Mouse (Mus musculus): ENCODE results near the gene Isg20. TPM values are rescaled to one million over a fixed set of nuclear protein-coding genes. Genes with fewer than 3 reads are reported as not detected.

The Isg20 gene
- total and polyA plus RNA-seq, 3 experiments = 63.1 to 240 (median 105) TPM

DNA sequence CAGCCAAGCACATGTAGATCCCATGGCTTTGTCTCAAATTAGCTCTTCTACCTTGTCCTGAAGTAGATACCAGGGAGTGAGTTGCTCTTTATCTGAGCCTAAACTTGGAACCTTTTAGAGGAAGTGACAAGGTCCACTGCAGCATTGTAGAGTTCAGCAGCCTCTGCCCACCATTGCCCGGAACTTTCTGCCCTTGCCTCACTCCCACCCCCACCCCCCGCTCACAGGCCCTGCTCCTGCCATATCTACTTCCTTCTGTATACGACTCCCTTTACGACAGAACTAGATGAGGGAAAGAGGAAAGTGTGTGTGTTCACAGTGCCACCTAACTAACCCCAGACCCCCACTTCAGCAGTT, 48.8 kb upstream of the Isg20 start:
- no peak overlapping the region for H3K4me3 ChIP-seq (ENCODE audit: control insufficient read depth in 1 of 2, insufficient read depth in 1 of 2, low read depth in 2 of 2, low read length in 2 of 2)
- H3K9me3 ChIP-seq (replicated peaks; ENCODE audit: insufficient read depth, low read length) = no peaks in the 10 kb centered on the region
- H3K27ac ChIP-seq (ENCODE audit: control insufficient read depth, low read depth, low read length) = no peak overlapping the region
- peaks cover 0 to 5% of the 10 kb centered on the region in 2 experiments; a peak in 1 of 4 replicates for H3K36me3 ChIP-seq (ENCODE audit: control insufficient read depth in 1 of 2, insufficient read depth in 2 of 2, low read length in 2 of 2)
- H3K4me1 ChIP-seq (ENCODE audit: control insufficient read depth in 1 of 2, insufficient read depth in 2 of 2, low read length in 2 of 2) = peaks cover 0 to 15% of the 10 kb centered on the region in 2 experiments; a peak in 2 of 4 replicates
- peak; percentile 28 for DNase-seq (ENCODE audit: low read depth, low spot score)
- no peaks in the 10 kb centered on the region for H3K79me2 ChIP-seq (ENCODE audit: control insufficient read depth, insufficient read depth, low read length, poor library complexity)
- H3K27me3 ChIP-seq (ENCODE audit: control insufficient read depth in 1 of 2, insufficient read depth in 2 of 2, low read length in 2 of 2) = no peaks in the 10 kb centered on the region; a peak in 1 of 4 replicates
- H3K9ac ChIP-seq (ENCODE audit: control insufficient read depth, low read depth, low read length, poor library complexity, severe bottlenecking) = no peak overlapping the region
- no peak for TF ChIP-seq JUND (IDR thresholded peaks at IDR 0.05; ENCODE audit: low read depth, low read length)
- TF ChIP-seq ETS1 (IDR thresholded peaks at IDR 0.05; ENCODE audit: low read depth, low read length) = no peak
- TF ChIP-seq CTCF (IDR thresholded peaks at IDR 0.05 in 2 of 3, conservative IDR thresholded peaks at IDR 0.05 in 1 of 3; ENCODE audit: control insufficient read depth in 1 of 3, insufficient read depth in 1 of 3, low read depth in 2 of 3, low read length in 3 of 3, poor library complexity in 1 of 3, severe bottlenecking in 1 of 3) = no peak
- no peak for TF ChIP-seq POLR2A (IDR thresholded peaks at IDR 0.05; ENCODE audit: control insufficient read depth in 1 of 2, insufficient read depth in 1 of 2, low read depth in 1 of 2, low read length in 2 of 2, poor library complexity in 1 of 2)
- TF ChIP-seq ZC3H11A (IDR thresholded peaks at IDR 0.05; ENCODE audit: low read depth, low read length) = no peak
- TF ChIP-seq RAD21 (IDR thresholded peaks at IDR 0.05; ENCODE audit: low read depth, low read length) = no peak
- no peak for TF ChIP-seq ELF1 (IDR thresholded peaks at IDR 0.05; ENCODE audit: low read depth, low read length)
- no peak for TF ChIP-seq UBTF (IDR thresholded peaks at IDR 0.05; ENCODE audit: borderline replicate concordance, insufficient read depth, low read depth, low read length)
- no peak for TF ChIP-seq USF1 (IDR thresholded peaks at IDR 0.05; ENCODE audit: low read depth, low read length)
- no peak for TF ChIP-seq MYC (IDR thresholded peaks at IDR 0.05; ENCODE audit: low read depth, low read length)
- TF ChIP-seq BHLHE40 (IDR thresholded peaks at IDR 0.05; ENCODE audit: borderline replicate concordance, low read depth, low read length) = no peak
- TF ChIP-seq MXI1 (IDR thresholded peaks at IDR 0.05; ENCODE audit: low read depth, low read length) = no peak
- no peak for TF ChIP-seq TAL1 (IDR thresholded peaks at IDR 0.05; ENCODE audit: low read length)
- no peak for TF ChIP-seq GABPA (IDR thresholded peaks at IDR 0.05; ENCODE audit: low read depth, low read length)
- TF ChIP-seq RCOR1 (IDR thresholded peaks at IDR 0.05; ENCODE audit: low read depth, low read length) = no peak

- TF ChIP-seq SMC3 (IDR thresholded peaks at IDR 0.05; ENCODE audit: low read depth, low read length) (no peak), TCF12 (IDR thresholded peaks at IDR 0.05; ENCODE audit: low read depth, low read length) (no peak), MAFK (IDR thresholded peaks at IDR 0.05; ENCODE audit: borderline replicate concordance, low read depth, low read length) (no peak), ZMIZ1 (IDR thresholded peaks at IDR 0.05; ENCODE audit: low read depth, low read length) (no peak)
- H3K79me2 ChIP-seq (ENCODE audit: control insufficient read depth, insufficient read depth, low read length, poor library complexity) = no peaks in the 10 kb centered on the region
- H3K27me3 ChIP-seq (ENCODE audit: control insufficient read depth in 1 of 2, insufficient read depth in 2 of 2, low read length in 2 of 2) = no peaks in the 10 kb centered on the region; a peak in 1 of 4 replicates
- no peak overlapping the region for H3K9ac ChIP-seq (ENCODE audit: control insufficient read depth, low read depth, low read length, poor library complexity, severe bottlenecking)
- DNase-seq (ENCODE audit: low read depth, low spot score) = no peak
- H3K9me3 ChIP-seq (replicated peaks; ENCODE audit: insufficient read depth, low read length) = no peaks in the 10 kb centered on the region
- H3K4me3 ChIP-seq (ENCODE audit: control insufficient read depth in 1 of 2, insufficient read depth in 1 of 2, low read depth in 2 of 2, low read length in 2 of 2) = no peak overlapping the region
- H3K27ac ChIP-seq (ENCODE audit: control insufficient read depth, low read depth, low read length) = no peak overlapping the region
- peaks cover 0 to 5% of the 10 kb centered on the region in 2 experiments; a peak in 1 of 4 replicates for H3K36me3 ChIP-seq (ENCODE audit: control insufficient read depth in 1 of 2, insufficient read depth in 2 of 2, low read length in 2 of 2)
- H3K4me1 ChIP-seq (ENCODE audit: control insufficient read depth in 1 of 2, insufficient read depth in 2 of 2, low read length in 2 of 2) = peaks cover 0 to 15% of the 10 kb centered on the region in 2 experiments; a peak in 2 of 4 replicates
These were observed 47.8 kb upstream of the Isg20 start for GRCm38 (mm10) chr7:78865212-78865949.
